Mouse (Mus musculus): ENCODE results near the gene Smc1a.

DNA sequence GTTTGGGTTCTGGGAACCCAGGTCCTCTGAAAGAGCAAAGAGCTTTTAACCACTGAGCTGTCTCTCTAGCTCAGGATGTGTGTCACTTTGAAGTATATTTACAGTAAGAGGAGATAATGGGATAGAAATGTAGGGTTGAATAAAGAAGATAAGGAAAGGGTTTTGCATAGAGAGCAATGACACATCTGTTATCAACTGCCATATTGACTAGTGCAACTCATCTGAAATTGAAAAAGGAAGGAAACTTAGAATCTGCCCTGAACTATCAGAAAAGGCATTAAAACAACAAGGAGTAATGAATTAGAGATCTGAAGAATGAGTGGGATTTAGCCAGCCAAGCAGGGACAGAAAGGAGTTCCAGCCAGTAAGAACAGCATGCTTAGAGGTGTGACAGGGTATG is 23.6 kb downstream of the Smc1a start:
- no peak for TF ChIP-seq POLR2A (IDR thresholded peaks at IDR 0.05; ENCODE audit: control insufficient read depth, extremely low read depth, insufficient read depth, low read length, poor library complexity)
- no peak for TF ChIP-seq CTCF (IDR thresholded peaks at IDR 0.05; ENCODE audit: borderline replicate concordance, control insufficient read depth, extremely low read depth, insufficient read depth, low read length, poor library complexity)

Measured in thymus, adult 2 months (tissue).